Mouse (Mus musculus) heart, adult 2 months (tissue): ENCODE data around the gene Myo10.

Source experiments
- CTCF ChIP-seq: fragments of 200-600 bp; IDR thresholded peaks from 2 replicates; pipeline ENCODE4 v1.8.1; 2022; ENCODE audit warnings: antibody characterized with exemption, mild to moderate bottlenecking, moderate library complexity
- EP300 ChIP-seq: fragments of 200-500 bp; IDR thresholded peaks from 2 replicates; pipeline ENCODE4 v1.6.1; 2011; ENCODE audit warnings: low read depth, low read length, control low read depth; ENCODE audit not compliant: insufficient read depth
- POLR2A ChIP-seq: fragments of 200-500 bp; IDR thresholded peaks from 2 replicates; pipeline ENCODE4 v1.6.1; 2011; ENCODE audit warnings: mild to moderate bottlenecking, low read depth, low read length, control low read depth; ENCODE audit not compliant: insufficient read depth

- TF ChIP-seq CTCF (no peak), POLR2A (no peak), EP300 (no peak)
Measured at GRCm38 (mm10) chr15:25817191-25817590, 194.9 kb downstream of the Myo10 start.
